Mouse (Mus musculus) cerebellum, adult 8-10 months (tissue): ENCODE measurements at regions not wholly inside any gene's neighbourhood (a gene's known extent, or its start where the extent isn't known, plus 50 kb on each side); places are given as distances from the start of the nearest gene placed in this dataset.

ENCODE experiments used
- DNase-seq: peaks from one replicate; pipeline ENCODE4 v3.0.0; 2022

GRCm38 (mm10) chr13:25494492-25495034 lies 224.3 kb upstream of the Nrsn1 start:
- no peak for DNase-seq

- DNase-seq = no peak
Observed at GRCm38 (mm10) chr13:25490036-25490435, 219.7 kb upstream of the Nrsn1 start.

DNA sequence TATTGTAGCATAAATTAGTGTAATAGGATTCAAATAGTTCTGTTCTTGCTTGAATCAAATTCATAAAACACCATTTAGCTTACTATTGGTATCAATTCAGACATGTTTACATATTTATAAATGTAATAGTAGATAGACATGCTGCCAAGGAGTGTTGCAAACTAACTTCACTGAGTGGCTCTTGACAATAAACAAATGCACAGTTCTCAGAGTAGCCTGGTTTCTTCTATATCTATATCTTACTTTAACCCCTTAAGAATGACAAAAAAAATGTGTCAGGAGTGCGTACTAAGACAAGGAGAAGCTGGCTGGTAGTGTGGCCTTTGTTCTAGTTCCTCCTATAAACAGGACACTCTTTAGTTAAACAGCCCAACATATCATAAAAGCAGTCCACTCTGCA lies 213.0 kb upstream of the Nrsn1 start:
- no peak for DNase-seq

GRCm38 (mm10) chr13:25451917-25452316 lies 181.6 kb upstream of the Nrsn1 start:
- no peak for DNase-seq

DNA sequence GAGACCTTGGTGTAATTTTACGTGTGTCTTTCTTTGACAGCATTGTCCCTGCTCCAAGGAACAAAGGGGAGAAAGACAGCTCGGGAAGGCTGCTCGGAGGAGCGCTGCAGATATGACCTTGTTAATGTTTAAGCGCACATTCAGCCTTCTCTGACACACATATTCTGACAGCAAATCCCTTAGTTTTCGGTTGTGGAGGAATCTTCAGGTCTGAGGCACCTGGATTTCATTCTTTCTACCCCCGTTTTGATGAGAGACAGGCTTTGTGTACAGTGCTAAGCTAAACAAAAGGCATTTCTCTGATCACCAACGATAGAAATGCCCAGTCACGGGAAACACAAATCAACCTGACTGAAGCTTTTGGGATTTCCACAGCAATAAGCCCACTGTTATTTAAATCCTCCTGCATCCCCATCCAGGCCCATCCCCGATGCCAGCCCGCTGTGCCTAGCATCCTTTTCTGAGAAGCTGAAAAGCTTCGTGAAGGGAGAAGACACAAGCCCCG lies 181.1 kb upstream of the Nrsn1 start:
- DNase-seq = no peak

- DNase-seq = no peak
Observed at GRCm38 (mm10) chr13:25429701-25430418, 159.6 kb upstream of the Nrsn1 start.

DNA sequence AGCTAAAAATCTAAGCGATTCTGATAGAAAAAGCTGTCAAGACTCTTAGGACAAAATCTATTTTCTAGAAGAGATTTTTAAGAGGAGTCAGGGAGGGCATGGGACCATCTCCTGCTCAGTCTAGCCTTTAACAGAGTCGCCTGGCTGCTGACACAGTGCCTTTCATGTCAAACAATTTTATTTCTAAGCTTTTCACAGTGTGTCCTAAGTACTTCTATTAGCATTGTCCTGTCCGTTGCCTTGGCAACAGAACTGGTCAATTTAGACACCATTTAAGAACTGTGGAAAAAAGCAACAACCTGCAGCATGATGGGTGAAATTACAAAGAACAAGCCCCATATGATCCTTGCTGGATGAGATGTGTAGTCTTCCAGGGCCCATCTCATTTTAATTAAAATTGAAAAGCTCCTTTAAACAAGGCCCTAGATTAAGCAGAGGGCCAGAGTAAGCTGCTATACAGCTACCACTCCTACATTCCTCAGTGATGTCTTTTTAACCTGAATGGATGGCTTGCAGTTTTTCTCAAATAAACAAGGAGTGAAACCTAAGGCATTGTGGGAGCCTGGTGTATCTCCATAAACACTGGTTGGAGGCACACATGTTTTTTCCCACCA lies 133.0 kb upstream of the Nrsn1 start:
- DNase-seq = no peak

DNA sequence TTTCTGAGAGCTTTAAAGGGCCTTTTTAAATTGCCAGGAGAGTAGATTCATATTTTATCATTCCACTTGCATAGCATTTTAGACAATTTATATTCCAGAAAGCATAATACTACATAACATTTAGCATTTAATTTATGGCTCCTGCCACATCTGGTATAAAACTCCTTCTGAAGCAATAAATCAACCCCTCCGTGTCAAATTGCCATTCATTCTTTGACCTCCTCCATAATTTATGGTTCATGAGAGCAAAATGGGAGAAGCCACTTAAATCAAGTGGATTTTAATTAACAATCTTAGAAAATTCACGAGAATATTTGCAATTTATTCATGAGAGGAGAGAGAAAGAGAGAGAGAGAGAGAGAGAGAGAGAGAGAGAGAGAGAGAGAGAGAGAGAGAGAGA lies 132.4 kb upstream of the Nrsn1 start:
- no peak for DNase-seq

DNA sequence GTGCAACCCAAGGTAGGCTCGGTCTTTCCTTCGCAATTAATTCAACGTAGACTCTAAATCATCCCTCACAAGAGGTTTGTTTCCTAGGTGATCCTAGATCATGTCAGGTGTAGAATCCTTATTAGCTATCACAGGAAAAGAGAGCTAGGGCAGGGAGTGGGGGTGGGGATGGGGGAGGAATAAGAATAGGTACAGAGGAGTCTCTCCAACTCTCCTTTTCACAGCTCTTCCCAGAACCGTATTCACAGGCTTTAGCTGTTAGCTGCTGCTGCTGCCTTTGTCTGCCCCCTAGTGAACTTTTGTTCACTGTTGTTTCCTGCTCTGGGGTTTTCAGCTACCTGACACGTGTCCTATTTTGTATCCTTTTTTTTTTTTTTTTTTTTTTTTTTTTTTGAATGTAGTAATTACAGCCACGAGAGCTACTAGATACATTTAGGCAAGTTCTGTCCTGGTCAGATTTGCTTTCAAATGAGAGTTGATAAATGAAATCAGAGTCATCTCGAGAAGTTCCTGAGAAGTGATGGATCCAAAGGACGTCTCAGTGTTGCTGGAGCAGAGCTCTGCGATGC lies 131.7 kb upstream of the Nrsn1 start:
- DNase-seq = no peak

DNA sequence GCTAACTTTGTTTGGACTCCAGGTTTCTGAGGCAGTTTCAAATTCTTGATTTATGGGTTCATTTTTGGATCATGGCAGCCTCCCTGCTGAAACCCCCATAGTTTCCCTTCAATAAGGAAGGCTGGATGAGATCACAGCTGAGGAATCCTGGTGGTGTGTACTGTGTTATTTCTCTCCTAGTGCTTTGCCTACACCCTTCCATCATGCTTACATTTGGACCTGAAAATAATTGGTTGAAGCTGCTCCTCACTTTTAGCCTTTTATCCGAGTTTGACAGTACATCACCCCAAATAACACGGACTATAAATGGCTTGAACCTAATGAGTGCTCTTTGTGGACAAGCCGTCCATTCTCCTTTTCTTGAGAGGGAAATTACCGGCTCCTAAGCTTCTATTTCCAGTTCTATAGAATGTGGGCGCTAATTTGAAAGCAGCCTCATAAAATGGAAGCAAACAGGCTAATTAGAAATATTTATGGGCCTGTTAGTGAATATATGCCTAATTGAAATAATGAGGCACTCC lies 122.5 kb upstream of the Nrsn1 start:
- no peak for DNase-seq

GRCm38 (mm10) chr13:25362627-25362967 lies 92.3 kb upstream of the Nrsn1 start:
- DNase-seq = no peak

- DNase-seq = no peak
Observed at GRCm38 (mm10) chr13:25361850-25362626, 91.7 kb upstream of the Nrsn1 start.

GRCm38 (mm10) chr13:25347558-25347957 lies 77.3 kb upstream of the Nrsn1 start:
- no peak for DNase-seq

- no peak for DNase-seq
Observed at GRCm38 (mm10) chr13:25343309-25343708, 73.0 kb upstream of the Nrsn1 start.

DNA sequence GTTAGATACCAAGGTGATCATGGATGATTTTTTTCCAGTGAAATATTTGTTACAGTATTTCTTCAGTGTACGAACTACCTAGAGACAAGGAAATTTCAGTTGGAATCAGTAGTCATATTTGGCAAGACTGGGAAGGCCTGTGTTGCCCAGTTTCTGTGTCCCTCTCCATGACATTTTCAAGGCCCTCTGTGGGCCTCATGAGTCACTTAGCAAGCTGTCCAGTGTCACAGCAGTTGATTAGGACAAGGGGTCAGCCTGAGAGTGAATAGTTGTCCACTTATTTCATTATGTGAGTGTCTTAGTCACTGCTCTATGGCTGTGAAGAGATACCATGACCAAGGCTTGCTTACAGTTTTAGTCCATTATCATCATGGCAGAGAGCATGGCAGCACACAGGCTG lies 71.5 kb upstream of the Nrsn1 start:
- no peak for DNase-seq

DNA sequence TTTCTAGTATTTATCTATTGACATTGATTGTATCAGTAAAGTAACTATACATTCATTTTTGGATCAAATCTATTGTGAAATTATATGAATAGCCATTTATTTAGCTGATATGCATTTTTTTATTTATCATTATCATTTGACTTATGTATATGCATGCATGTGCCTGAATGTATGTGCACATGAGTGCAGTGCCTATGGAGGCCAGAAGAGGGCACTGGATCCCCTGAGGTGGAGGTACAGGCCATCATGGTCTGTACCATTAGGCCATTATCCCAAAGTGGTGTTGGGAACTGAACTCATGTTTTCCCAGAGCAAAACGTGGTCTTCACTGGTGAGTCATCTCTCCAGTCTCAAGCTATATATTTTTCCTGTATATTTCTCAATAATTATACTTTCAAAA lies 63.5 kb upstream of the Nrsn1 start:
- DNase-seq = no peak
